Mouse (Mus musculus): Measurements from ENCODE around the gene Ung. TPM values are rescaled to one million over a fixed set of nuclear protein-coding genes. Genes with fewer than 3 reads are reported as not detected.

The Ung gene
- polyA plus RNA-seq (2017; shearing (Covaris generic)): 9.0 TPM

DNA sequence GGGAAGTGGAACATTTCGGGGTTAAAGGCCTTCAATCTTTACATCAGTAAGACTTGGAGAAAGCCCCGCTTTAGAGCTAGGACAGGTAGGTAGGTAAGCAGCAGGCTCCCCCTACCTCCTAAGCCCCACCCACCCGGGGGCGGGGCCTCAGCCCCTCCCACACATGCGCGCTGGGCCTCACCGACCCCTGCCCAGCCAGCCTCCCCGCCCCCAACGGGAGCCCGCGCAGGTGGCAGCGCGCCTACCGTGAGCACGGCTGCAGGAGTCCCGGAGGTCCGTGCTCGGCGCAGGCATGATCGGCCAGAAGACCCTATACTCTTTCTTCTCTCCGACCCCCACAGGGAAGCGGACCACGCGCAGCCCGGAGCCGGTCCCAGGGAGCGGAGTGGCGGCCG is at the start of gene Ung:
Gene Ung (plus strand): TSS at position 176 of the 395 bp plus-strand sequence.

GRCm38 (mm10) chr5:114091057-114091807 is 39.0 kb upstream of the Ung start, which contains the start of gene Svop:
Gene Svop, minus strand, starts transcription at chr5:114091570.

DNA sequence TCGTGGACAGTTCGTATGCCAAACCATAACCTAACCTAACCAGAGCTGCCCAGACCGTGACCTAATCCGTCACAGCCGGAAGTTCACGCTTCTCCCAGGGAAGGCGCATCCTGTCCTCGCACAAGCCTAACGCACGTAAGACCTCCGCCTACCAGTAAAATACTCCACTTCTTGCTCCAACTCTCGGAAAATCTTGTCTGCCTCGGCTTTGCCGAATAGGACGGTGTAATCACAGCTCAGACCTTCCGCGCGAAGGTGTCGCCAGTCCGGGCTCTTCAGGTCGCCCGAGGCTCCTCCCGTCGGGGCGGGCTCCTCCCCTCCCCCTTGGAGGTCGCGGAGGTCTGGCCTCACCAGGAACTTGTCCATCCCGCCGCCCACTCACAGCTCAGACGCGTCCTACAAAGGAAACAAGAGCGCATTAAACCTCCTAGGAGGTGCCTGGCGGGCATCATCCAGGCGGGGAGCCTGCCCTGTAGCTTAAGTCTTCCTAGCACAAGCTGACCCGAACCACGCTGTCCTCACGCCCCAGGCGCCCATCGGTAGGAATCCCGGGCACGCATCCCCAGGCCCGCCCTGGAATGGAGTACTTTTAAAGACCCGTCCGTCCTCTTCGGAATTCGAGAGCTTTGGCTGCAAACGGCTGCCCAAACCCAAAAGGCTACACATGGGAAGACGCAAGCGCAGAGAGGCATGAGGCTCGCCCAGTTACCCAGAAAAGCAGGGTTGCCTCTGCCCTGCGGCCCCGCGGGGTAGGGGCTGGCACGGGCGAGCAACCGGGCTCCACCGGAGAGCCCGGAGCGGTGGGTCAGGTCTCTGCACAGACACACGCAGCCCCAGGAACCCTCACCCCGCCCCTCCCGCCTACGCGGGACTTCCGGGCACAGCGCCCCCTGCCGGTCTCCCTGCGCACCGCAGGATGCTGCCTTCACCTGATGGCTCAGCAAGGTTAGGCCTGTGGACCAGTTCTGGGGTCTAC is 2.5 kb upstream of the Ung start, which contains the start of gene Alkbh2:
Gene Alkbh2 (minus strand): TSS at position 845 of the 976 bp plus-strand sequence.

DNA sequence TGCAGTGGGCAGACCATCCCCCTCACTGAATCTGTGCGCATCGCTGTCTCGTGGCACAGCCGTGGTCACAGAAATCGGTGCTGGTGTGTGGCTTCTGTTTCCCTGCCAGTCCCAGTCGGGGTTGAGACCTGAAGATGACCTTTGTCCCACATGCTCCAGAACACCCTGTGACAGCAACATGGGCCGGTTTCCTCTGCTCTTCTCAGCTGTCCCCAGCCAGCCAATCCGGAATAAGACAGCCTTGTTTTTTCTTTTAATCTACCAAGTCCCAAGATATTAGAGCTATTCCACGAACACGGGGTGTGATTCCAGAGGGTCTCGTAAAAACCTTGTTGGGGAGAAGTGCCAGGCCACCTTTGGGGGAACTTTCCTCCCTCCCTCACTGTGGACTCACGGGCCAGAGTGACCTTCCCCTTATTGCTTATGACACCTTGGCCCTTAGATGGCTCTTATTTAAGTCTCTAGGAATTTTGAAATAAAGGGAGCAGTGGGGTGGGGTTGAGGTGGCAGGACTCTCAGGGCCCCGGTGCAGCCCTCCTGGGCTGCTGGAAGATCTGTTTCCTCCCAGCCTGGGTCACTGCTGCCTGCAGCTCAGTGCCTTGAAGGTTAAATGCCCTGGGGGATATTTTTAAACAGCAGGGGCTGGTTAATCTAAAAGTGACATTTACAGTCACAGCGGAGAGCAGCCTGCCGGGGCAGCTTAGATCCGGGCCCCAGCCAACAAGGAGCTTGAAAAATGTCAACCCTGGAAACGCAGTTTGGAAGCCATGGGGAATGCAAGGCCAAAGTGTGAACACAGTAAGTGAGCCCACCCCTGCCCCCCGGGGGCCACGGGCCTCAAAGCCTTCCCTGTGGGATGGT is 16.1 kb downstream of the Ung start, which contains the start of gene Acacb:
Gene Acacb (plus strand): TSS at position 508 of the 861 bp plus-strand sequence.

Other genes with a start within 250 kb of the Ung start
- gene Coro1c, start 221.6 kb upstream of the Ung start, polyA plus RNA-seq (2017; shearing (Covaris generic)): 101 TPM
- 20.5 TPM for gene Ssh1, start 136.5 kb upstream of the Ung start, polyA plus RNA-seq (2017; shearing (Covaris generic))
- gene Dao, start 126.7 kb upstream of the Ung start, polyA plus RNA-seq (2017; shearing (Covaris generic)): not detected
- 8.1 TPM for gene Usp30, start 64.9 kb upstream of the Ung start, polyA plus RNA-seq (2017; shearing (Covaris generic))
- not detected for gene Svop, start 38.8 kb upstream of the Ung start, polyA plus RNA-seq (2017; shearing (Covaris generic))
- gene Alkbh2, start 2.2 kb upstream of the Ung start, polyA plus RNA-seq (2017; shearing (Covaris generic)): 8.4 TPM
- 0.85 TPM for gene Acacb, start 16.1 kb downstream of the Ung start, polyA plus RNA-seq (2017; shearing (Covaris generic))
- not detected for gene Foxn4, start 143.4 kb downstream of the Ung start, polyA plus RNA-seq (2017; shearing (Covaris generic))
- gene Myo1h, start 158.8 kb downstream of the Ung start, polyA plus RNA-seq (2017; shearing (Covaris generic)): 0.96 TPM